Mouse (Mus musculus) midbrain, postnatal 0 days (tissue): Measurements from ENCODE around the gene Vps4a. TPM values are rescaled to one million over a fixed set of nuclear protein-coding genes. Genes with fewer than 3 reads are reported as not detected.

Source experiments
- ATAC-seq: fragments of 200-750 bp; cut with Nextera tagmentation; 2 replicates; pipeline ENCODE4 v1.8.0; 2017; ENCODE audit warnings: moderate number of reproducible peaks, mild to moderate bottlenecking, moderate TSS enrichment, moderate library complexity; ENCODE audit not compliant: low FRiP score
- DNase-seq: peaks from one replicate; pipeline ENCODE4 v3.0.0-alpha.2; 2015; ENCODE audit warnings: low spot score
- H3K27ac ChIP-seq: fragments of 300-500 bp; sonication (generic); 2 replicates; pipeline ENCODE4 v1.5.1; 2014; ENCODE audit warnings: low read depth, mild to moderate bottlenecking, low read length, mixed read lengths
- H3K27me3 ChIP-seq: fragments of 300-500 bp; sonication (generic); 2 replicates; pipeline ENCODE4 v1.6.1; 2014; ENCODE audit warnings: low read length, control low read depth, mixed read lengths; ENCODE audit not compliant: insufficient read depth
- H3K36me3 ChIP-seq: fragments of 300-500 bp; sonication (generic); 2 replicates; pipeline ENCODE4 v1.6.1; 2014; ENCODE audit warnings: low read length, control low read depth, mixed read lengths; ENCODE audit not compliant: insufficient read depth
- H3K4me1 ChIP-seq: fragments of 300-500 bp; sonication (generic); 2 replicates; pipeline ENCODE4 v1.6.1; 2014; ENCODE audit warnings: mild to moderate bottlenecking, control low read depth, antibody characterized with exemption, low read length, mixed read lengths; ENCODE audit not compliant: insufficient read depth
- H3K4me2 ChIP-seq: fragments of 300-500 bp; sonication (generic); 2 replicates; pipeline ENCODE4 v1.6.1; 2014; ENCODE audit warnings: low read depth, mild to moderate bottlenecking, low read length, mixed read lengths; ENCODE audit not compliant: poor library complexity, severe bottlenecking
- H3K4me3 ChIP-seq: fragments of 300-500 bp; sonication (generic); 2 replicates; pipeline ENCODE4 v1.5.1; 2014; ENCODE audit warnings: low read depth, mild to moderate bottlenecking, low read length, moderate library complexity
- H3K9ac ChIP-seq: fragments of 300-500 bp; sonication (generic); replicated peaks from 2 replicates; pipeline ENCODE4 v1.6.1; 2014; ENCODE audit warnings: mild to moderate bottlenecking, low read length, moderate library complexity, mixed read lengths; ENCODE audit not compliant: poor library complexity, severe bottlenecking
- H3K9me3 ChIP-seq: fragments of 300-500 bp; sonication (generic); 2 replicates; pipeline ENCODE4 v1.6.1; 2016; ENCODE audit warnings: low read length, control low read depth
- CTCF ChIP-seq: IDR thresholded peaks from 2 replicates; pipeline ENCODE4 v1.5.1; 2016; ENCODE audit warnings: antibody characterized with exemption, mild to moderate bottlenecking
- WGBS: fragments of 180-500 bp; shearing (Covaris S2); extraction: QIAGEN DNeasy Blood & Tissue Kit; methylation state at CpG from one replicate; pipeline ENCODE4 v1.1.7; 2014; 5-methylcytosine and 5-hydroxymethylcytosine counted together
- polyA plus RNA-seq: library from polyadenylated mRNA; unstranded; fragments of >200 nt; fragmentation: Nextera tagmentation; extraction: Ambion mirVana; gene quantifications from 2 replicates; pipeline ENCODE4 v1.2.1, GENCODE M21; 2015
- total RNA-seq: library from RNA; depleted of rRNA; stranded (reverse); fragments of >200 nt; gene quantifications from 2 replicates; pipeline ENCODE4 v1.2.3, GENCODE M21; 2014

Vps4a gene
- total and polyA plus RNA-seq, 2 experiments from 2014 or later: 111 to 166 TPM

- DNase-seq: no peak
- H3K9ac ChIP-seq: no peak overlapping the region
- 83% methylated on average over 8 of the region's 8 CpGs for WGBS
- H3K27ac ChIP-seq: no peak overlapping the region
- ATAC-seq: no peak
- H3K4me2 ChIP-seq: no peak overlapping the region
- TF ChIP-seq CTCF: no peak
- peaks cover 29% of the 10 kb centered on the region for H3K36me3 ChIP-seq
- no peaks in the 10 kb centered on the region for H3K27me3 ChIP-seq
- H3K9me3 ChIP-seq: no peaks in the 10 kb centered on the region
- H3K4me1 ChIP-seq: peaks cover 7% of the 10 kb centered on the region
- H3K4me3 ChIP-seq: no peak overlapping the region
Observed at GRCm38 (mm10) chr8:107036626-107037025, 5.6 kb downstream of the Vps4a start.

DNA sequence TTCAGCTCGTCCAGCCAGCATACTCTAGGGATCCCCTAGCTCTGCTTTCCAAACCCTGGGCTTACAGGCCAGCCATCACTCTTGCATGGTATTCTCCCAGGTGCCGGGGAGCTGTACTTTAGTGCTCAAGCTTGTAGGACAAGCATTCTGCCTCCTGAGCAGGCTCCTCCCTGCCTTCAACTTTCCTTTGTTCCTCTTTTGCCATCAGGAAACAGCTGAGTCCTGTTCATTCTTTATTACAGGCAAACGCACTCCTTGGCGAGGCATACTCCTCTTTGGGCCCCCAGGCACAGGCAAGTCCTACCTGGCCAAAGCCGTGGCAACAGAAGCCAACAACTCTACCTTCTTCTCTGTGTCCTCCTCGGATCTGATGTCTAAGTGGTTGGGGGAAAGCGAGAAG lies 9.6 kb downstream of the Vps4a start:
- Histone ChIP-seq H3K4me2 (no peak overlapping the region), H3K9ac (no peak overlapping the region), H3K27ac (no peak overlapping the region), H3K4me3 (no peak overlapping the region), H3K36me3 (peaks cover 67% of the 10 kb centered on the region), H3K9me3 (no peaks in the 10 kb centered on the region), H3K27me3 (no peaks in the 10 kb centered on the region), H3K4me1 (no peaks in the 10 kb centered on the region)
- DNase-seq (no peak), ATAC-seq (no peak)
- WGBS: 86% methylated on average over 7 of the region's 7 CpGs
- TF ChIP-seq CTCF: no peak

- H3K27me3 ChIP-seq: no peaks in the 10 kb centered on the region
- H3K4me1 ChIP-seq: peaks cover 2% of the 10 kb centered on the region; the same call in 1 of the 2 replicates
- ATAC-seq: no peak
- H3K27ac ChIP-seq: no peak overlapping the region
- DNase-seq: no peak
- WGBS: 93% methylated on average over 6 of the region's 6 CpGs
- no peak overlapping the region for H3K4me2 ChIP-seq
- no peak overlapping the region for H3K4me3 ChIP-seq
- peaks cover 52% of the 10 kb centered on the region for H3K36me3 ChIP-seq
- H3K9me3 ChIP-seq: no peaks in the 10 kb centered on the region
- no peak overlapping the region for H3K9ac ChIP-seq
- TF ChIP-seq CTCF: no peak
Observed at GRCm38 (mm10) chr8:107045478-107045877, 14.5 kb downstream of the Vps4a start.

GRCm38 (mm10) chr8:107046976-107047375 lies 16.0 kb downstream of the Vps4a start:
- Histone ChIP-seq H3K9ac (no peak overlapping the region), H3K4me1 (peaks cover 2% of the 10 kb centered on the region; the same call in 1 of the 2 replicates), H3K36me3 (peaks cover 47% of the 10 kb centered on the region), H3K4me2 (no peak overlapping the region), H3K9me3 (no peaks in the 10 kb centered on the region), H3K27ac (no peak overlapping the region), H3K27me3 (no peaks in the 10 kb centered on the region), H3K4me3 (no peak overlapping the region)
- ATAC-seq: no peak
- no peak for TF ChIP-seq CTCF
- WGBS: 85% methylated on average over 5 of the region's 5 CpGs
- no peak for DNase-seq

DNA sequence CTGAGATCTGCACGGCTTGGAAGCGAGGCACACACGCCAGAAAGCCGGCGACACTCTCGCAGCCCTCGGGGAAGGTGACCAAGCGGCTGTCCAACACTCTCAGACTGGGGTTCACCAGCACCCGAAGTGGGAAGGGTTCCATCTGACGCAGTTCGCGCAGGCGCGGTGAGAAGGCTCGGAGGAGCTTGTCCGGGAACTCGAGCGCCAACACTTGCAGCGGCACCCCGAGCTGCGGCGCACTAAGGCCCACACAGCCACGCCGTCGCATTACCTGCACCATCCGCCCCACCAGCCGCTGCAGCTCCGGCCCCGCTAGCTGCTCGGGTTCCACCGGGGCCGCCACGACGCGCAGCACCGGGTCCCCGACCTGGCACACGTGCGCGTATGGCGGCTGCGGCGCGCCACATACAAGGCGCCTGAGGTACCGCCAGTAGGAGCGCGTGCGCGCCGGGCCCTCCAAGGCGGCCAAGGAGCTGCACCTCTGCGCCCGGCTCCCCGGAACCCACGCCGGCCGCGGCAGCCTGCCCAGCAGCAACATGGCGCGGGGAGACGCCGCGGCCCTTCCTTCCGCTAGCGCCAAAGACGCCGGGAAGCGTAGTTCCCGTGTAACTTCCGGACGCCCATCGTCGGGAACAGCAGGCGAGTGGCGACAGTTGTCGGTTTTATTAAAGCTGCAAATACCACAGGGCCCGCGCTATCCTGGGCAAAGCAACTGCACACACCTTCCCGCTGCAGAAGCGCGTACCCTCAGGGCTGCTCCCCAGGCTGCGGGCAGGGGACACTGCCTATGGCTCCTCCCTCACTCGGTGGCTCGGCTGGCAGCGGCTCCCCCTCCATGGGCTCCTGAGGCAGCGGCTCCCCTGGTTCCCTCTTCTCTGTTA lies 17.3 kb downstream of the Vps4a start, which contains the start of gene Pdf:
Pdf (minus strand) TSS at position 554 of the 881 bp plus-strand sequence.
- Histone ChIP-seq H3K4me3 (peak within 1 kb of the TSS; percentile 77), H3K4me1 (peaks cover 2% of the 10 kb centered on the region; the same call in 1 of the 2 replicates), H3K27me3 (no peaks in the 10 kb centered on the region), H3K27ac (peak within 1 kb of the TSS; percentile 90), H3K9me3 (no peaks in the 10 kb centered on the region), H3K4me2 (peak within 1 kb of the TSS; percentile 81), H3K9ac (peak within 1 kb of the TSS; percentile 79), H3K36me3 (peaks cover 46% of the 10 kb centered on the region)
- 2% methylated on average over 83 of the region's 87 CpGs for WGBS
- TF ChIP-seq CTCF: no peak; the same call in 1 of the 2 replicates
- DNase-seq: peak; percentile 86
- ATAC-seq: peak; percentile 84

DNA sequence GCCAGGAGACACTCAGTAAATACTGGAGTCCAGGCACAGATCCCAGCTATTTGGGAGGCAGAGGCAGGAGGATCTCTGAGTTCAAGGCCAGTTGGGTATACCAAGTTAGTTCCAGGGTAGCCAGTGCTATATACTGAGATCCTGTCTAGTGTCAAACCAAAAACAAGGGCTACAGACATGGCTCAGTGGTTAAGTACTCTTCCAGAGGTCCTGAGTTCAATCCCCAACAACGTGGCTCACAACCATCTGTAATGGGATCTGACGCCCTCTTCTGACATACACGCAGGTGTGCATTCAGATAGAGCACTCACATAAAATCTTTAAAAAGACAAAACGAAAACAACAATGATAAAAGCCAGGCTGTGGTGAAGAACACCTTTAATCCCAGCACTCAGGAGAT lies 18.5 kb downstream of the Vps4a start:
- H3K4me2 ChIP-seq: no peak overlapping the region
- H3K4me1 ChIP-seq: peaks cover 2% of the 10 kb centered on the region; the same call in 1 of the 2 replicates
- no peaks in the 10 kb centered on the region for H3K27me3 ChIP-seq
- no peak overlapping the region for H3K27ac ChIP-seq
- ATAC-seq: no peak
- H3K9ac ChIP-seq: no peak overlapping the region
- peaks cover 36% of the 10 kb centered on the region for H3K36me3 ChIP-seq
- 97% methylated on average over 4 of the region's 4 CpGs for WGBS
- no peak for TF ChIP-seq CTCF
- DNase-seq: no peak
- no peak overlapping the region for H3K4me3 ChIP-seq
- no peaks in the 10 kb centered on the region for H3K9me3 ChIP-seq
